Mouse (Mus musculus): ENCODE measurements around the gene Speer4b.
"Not testable (repeated sequence)": the region's sequence is repeated elsewhere in the genome, so short reads cannot be mapped to it uniquely, and the experiment has no call there.

GRCm38 (mm10) chr5:27501338-27501737 lies at the start of gene Speer4b:
- TF ChIP-seq POLR2A (IDR thresholded peaks at IDR 0.05; ENCODE audit: borderline replicate concordance, insufficient read depth, low read length); CTCF (IDR thresholded peaks at IDR 0.05; ENCODE audit: borderline replicate concordance, insufficient read depth, low read depth, low read length): not testable (repeated sequence)
